Mouse (Mus musculus) MEL (cell line): ENCODE measurements around the gene Cldn4.

Experiments
- CTCF ChIP-seq, 3 experiments: IDR thresholded peaks in 2 of 3; conservative IDR thresholded peaks in 1 of 3; 2 replicates each; pipeline ENCODE4 v1.5.1; 2011 to 2012; ENCODE audit warnings: low read length in 3 of 3, low read depth in 2 of 3, mild to moderate bottlenecking in 2 of 3, improper control_type of control experiment in 1 of 3, inconsistent platforms in 1 of 3, mixed read lengths in 1 of 3, moderate library complexity in 1 of 3; ENCODE audit not compliant: control insufficient read depth in 1 of 3, insufficient read depth in 1 of 3, poor library complexity in 1 of 3, severe bottlenecking in 1 of 3
- GATA1 ChIP-seq: IDR thresholded peaks from 2 replicates; pipeline ENCODE4 v1.6.1; 2011; ENCODE audit warnings: low read depth, low read length, improper control_type of control experiment
- HCFC1 ChIP-seq: IDR thresholded peaks from 2 replicates; pipeline ENCODE4 v1.6.1; 2012; ENCODE audit warnings: low read depth, mild to moderate bottlenecking, inconsistent platforms, low read length, improper control_type of control experiment, moderate library complexity
- POLR2A ChIP-seq, 2 experiments: IDR thresholded peaks; 2 replicates each; pipeline ENCODE4 v1.6.1; 2011 to 2012; ENCODE audit warnings: low read length in 2 of 2, mild to moderate bottlenecking in 2 of 2, control low read depth in 1 of 2, improper control_type of control experiment in 1 of 2, low read depth in 1 of 2, moderate library complexity in 1 of 2; ENCODE audit not compliant: control insufficient read depth in 1 of 2, insufficient read depth in 1 of 2, poor library complexity in 1 of 2
- POLR2AphosphoS5 ChIP-seq: IDR thresholded peaks from 2 replicates; pipeline ENCODE4 v1.6.1; 2012; ENCODE audit warnings: low read depth, borderline replicate concordance, mild to moderate bottlenecking, inconsistent platforms, low read length, moderate library complexity, mixed read lengths
- RCOR1 ChIP-seq: IDR thresholded peaks from 2 replicates; pipeline ENCODE4 v1.6.1; 2012; ENCODE audit warnings: low read depth, mild to moderate bottlenecking, inconsistent platforms, low read length, improper control_type of control experiment
- SIN3A ChIP-seq: IDR thresholded peaks from 2 replicates; pipeline ENCODE4 v1.6.1; 2012; ENCODE audit warnings: low read length, improper control_type of control experiment, inconsistent platforms
- USF1 ChIP-seq: IDR thresholded peaks from 2 replicates; pipeline ENCODE4 v1.6.1; 2014; ENCODE audit warnings: low read depth, mild to moderate bottlenecking, inconsistent platforms, low read length, improper control_type of control experiment, moderate library complexity
- ZKSCAN1 ChIP-seq: IDR thresholded peaks from 2 replicates; pipeline ENCODE4 v1.6.1; 2012; ENCODE audit warnings: low read depth, mild to moderate bottlenecking, inconsistent platforms, low read length, improper control_type of control experiment, moderate library complexity

- TF ChIP-seq CTCF (IDR thresholded peaks at IDR 0.05 in 2 of 3, conservative IDR thresholded peaks at IDR 0.05 in 1 of 3; ENCODE audit: control insufficient read depth in 1 of 3, insufficient read depth in 1 of 3, low read depth in 2 of 3, low read length in 3 of 3, poor library complexity in 1 of 3, severe bottlenecking in 1 of 3): peak; percentile 76 to 95 (median 82)
- no peak for TF ChIP-seq RCOR1
- no peak for TF ChIP-seq POLR2A (IDR thresholded peaks at IDR 0.05; ENCODE audit: control insufficient read depth in 1 of 2, insufficient read depth in 1 of 2, low read depth in 1 of 2, low read length in 2 of 2, poor library complexity in 1 of 2)
- TF ChIP-seq POLR2AphosphoS5: no peak
- peak; percentile 48; the same call in 1 of the 2 replicates for TF ChIP-seq SIN3A
- no peak for TF ChIP-seq ZKSCAN1
- TF ChIP-seq USF1: no peak
- TF ChIP-seq GATA1: no peak
- no peak for TF ChIP-seq HCFC1
Observed at GRCm38 (mm10) chr5:134965473-134965851, 18.7 kb upstream of the Cldn4 start.
